Mouse (Mus musculus) stomach, postnatal 0 days (tissue): ENCODE data around the gene Zfp385b. TPM values are rescaled to one million over a fixed set of nuclear protein-coding genes. Genes with fewer than 3 reads are reported as not detected.

Experiments
- ATAC-seq: fragments of 200-750 bp; cut with Nextera tagmentation; 2 replicates; pipeline ENCODE4 v1.8.0; 2017; ENCODE audit not compliant: low FRiP score, low TSS enrichment
- DNase-seq: peaks from one replicate; pipeline ENCODE4 v3.0.0-alpha.2; 2016; ENCODE audit warnings: low spot score
- H3K27ac ChIP-seq: fragments of 300-500 bp; sonication (generic); replicated peaks from 2 replicates; pipeline ENCODE4 v1.5.1; 2014; ENCODE audit warnings: mild to moderate bottlenecking, control low read depth
- H3K27me3 ChIP-seq: fragments of 300-500 bp; sonication (generic); 2 replicates; pipeline ENCODE4 v1.6.1; 2014; ENCODE audit warnings: low read length; ENCODE audit not compliant: control insufficient read depth, insufficient read depth
- H3K36me3 ChIP-seq: fragments of 300-500 bp; sonication (generic); 2 replicates; pipeline ENCODE4 v1.6.1; 2014; ENCODE audit warnings: low read length, mixed read lengths; ENCODE audit not compliant: control insufficient read depth, insufficient read depth
- H3K4me1 ChIP-seq: fragments of 300-500 bp; sonication (generic); replicated peaks from 2 replicates; pipeline ENCODE4 v1.6.1; 2014; ENCODE audit warnings: antibody characterized with exemption; ENCODE audit not compliant: control insufficient read depth, insufficient read depth
- H3K4me2 ChIP-seq: fragments of 300-500 bp; sonication (generic); replicated peaks from 2 replicates; pipeline ENCODE4 v1.6.1; 2014; ENCODE audit warnings: low read depth, mild to moderate bottlenecking, control low read depth, moderate library complexity
- H3K4me3 ChIP-seq: fragments of 300-500 bp; sonication (generic); 2 replicates; pipeline ENCODE4 v1.5.1; 2014; ENCODE audit warnings: low read depth, low read length, control low read depth
- H3K9ac ChIP-seq: fragments of 300-500 bp; sonication (generic); 2 replicates; pipeline ENCODE4 v1.6.1; 2014; ENCODE audit warnings: mild to moderate bottlenecking, low read length, control low read depth, mixed read lengths
- H3K9me3 ChIP-seq: fragments of 300-500 bp; sonication (generic); 2 replicates; pipeline ENCODE4 v1.6.1; 2016; ENCODE audit warnings: low read length; ENCODE audit not compliant: control insufficient read depth
- CTCF ChIP-seq: IDR thresholded peaks from 2 replicates; pipeline ENCODE4 v1.5.1; 2016; ENCODE audit warnings: antibody characterized with exemption, low read depth, mild to moderate bottlenecking, moderate library complexity
- EP300 ChIP-seq: optimal IDR thresholded peaks from 2 replicates; pipeline ENCODE3; 2016; ENCODE audit warnings: antibody characterized with exemption
- WGBS: fragments of 180-500 bp; shearing (Covaris S2); extraction: QIAGEN DNeasy Blood & Tissue Kit; methylation state at CpG from one replicate; pipeline ENCODE4 v1.1.7; 2014; 5-methylcytosine and 5-hydroxymethylcytosine counted together
- polyA plus RNA-seq: library from polyadenylated mRNA; unstranded; fragments of >200 nt; fragmentation: Nextera tagmentation; extraction: Ambion mirVana; gene quantifications from 2 replicates; pipeline ENCODE4 v1.2.1, GENCODE M21; 2015

Gene Zfp385b
- polyA plus RNA-seq, 1 experiment from 2014 or later, result 10.2 TPM

- 89% methylated on average over 8 of the region's 8 CpGs for WGBS
- no peaks in the 10 kb centered on the region for H3K4me1 ChIP-seq
- H3K4me2 ChIP-seq, result no peak overlapping the region
- DNase-seq, result no peak
- H3K9ac ChIP-seq, result no peak overlapping the region
- TF ChIP-seq EP300 (no peak), CTCF (no peak)
- H3K4me3 ChIP-seq, result no peak overlapping the region
- H3K27ac ChIP-seq, result no peak overlapping the region
- H3K9me3 ChIP-seq, result no peaks in the 10 kb centered on the region
- no peaks in the 10 kb centered on the region for H3K27me3 ChIP-seq
- no peak for ATAC-seq
- H3K36me3 ChIP-seq, result no peaks in the 10 kb centered on the region
Observed at GRCm38 (mm10) chr2:77444282-77444681, 375.2 kb downstream of the Zfp385b start.

- whole genome bisulfite sequencing, result 84% methylated on average over 2 of the region's 2 CpGs
- Histone ChIP-seq H3K4me1 (no peaks in the 10 kb centered on the region), H3K36me3 (no peaks in the 10 kb centered on the region), H3K9ac (no peak overlapping the region), H3K4me3 (no peak overlapping the region), H3K27me3 (no peaks in the 10 kb centered on the region), H3K9me3 (no peaks in the 10 kb centered on the region), H3K27ac (no peak overlapping the region), H3K4me2 (no peak overlapping the region)
- ATAC-seq (no peak), DNase-seq (no peak)
- TF ChIP-seq EP300, result no peak
- no peak for TF ChIP-seq CTCF
Observed at GRCm38 (mm10) chr2:77440591-77440990, 378.8 kb downstream of the Zfp385b start.

GRCm38 (mm10) chr2:77436241-77436759 lies 383.1 kb downstream of the Zfp385b start:
- no peak for ATAC-seq
- Histone ChIP-seq H3K27me3 (no peaks in the 10 kb centered on the region), H3K4me3 (no peak overlapping the region), H3K27ac (no peak overlapping the region), H3K9ac (no peak overlapping the region), H3K36me3 (no peaks in the 10 kb centered on the region), H3K4me1 (no peaks in the 10 kb centered on the region), H3K9me3 (no peaks in the 10 kb centered on the region), H3K4me2 (no peak overlapping the region)
- 74% methylated on average over 9 of the region's 9 CpGs for WGBS
- no peak for DNase-seq
- no peak for TF ChIP-seq EP300
- TF ChIP-seq CTCF, result no peak

- Histone ChIP-seq H3K4me3 (no peak overlapping the region), H3K4me2 (no peak overlapping the region), H3K36me3 (no peaks in the 10 kb centered on the region), H3K4me1 (no peaks in the 10 kb centered on the region), H3K9ac (no peak overlapping the region), H3K9me3 (no peaks in the 10 kb centered on the region), H3K27me3 (no peaks in the 10 kb centered on the region), H3K27ac (no peak overlapping the region)
- TF ChIP-seq EP300, result no peak
- no peak for TF ChIP-seq CTCF
- ATAC-seq (no peak), DNase-seq (no peak)
- WGBS, result 61% methylated on average over 10 of the region's 10 CpGs
Observed at GRCm38 (mm10) chr2:77419476-77419875, 400.0 kb downstream of the Zfp385b start.

- ATAC-seq (no peak), DNase-seq (no peak)
- H3K27me3 ChIP-seq, result no peaks in the 10 kb centered on the region
- no peaks in the 10 kb centered on the region for H3K36me3 ChIP-seq
- H3K9ac ChIP-seq, result no peak overlapping the region
- H3K27ac ChIP-seq, result no peak overlapping the region
- H3K4me1 ChIP-seq, result no peaks in the 10 kb centered on the region
- no peak for TF ChIP-seq CTCF
- TF ChIP-seq EP300, result no peak
- no peak overlapping the region for H3K4me3 ChIP-seq
- WGBS, result 63% methylated on average over 5 of the region's 5 CpGs
- no peaks in the 10 kb centered on the region for H3K9me3 ChIP-seq
- H3K4me2 ChIP-seq, result no peak overlapping the region
Observed at GRCm38 (mm10) chr2:77418078-77418477, 401.4 kb downstream of the Zfp385b start.

- no peak overlapping the region for H3K4me3 ChIP-seq
- H3K27ac ChIP-seq, result no peak overlapping the region
- no peaks in the 10 kb centered on the region for H3K27me3 ChIP-seq
- TF ChIP-seq EP300 (no peak), CTCF (no peak)
- no peaks in the 10 kb centered on the region for H3K9me3 ChIP-seq
- 90% methylated on average over 9 of the region's 9 CpGs for WGBS
- no peaks in the 10 kb centered on the region for H3K4me1 ChIP-seq
- no peak overlapping the region for H3K9ac ChIP-seq
- ATAC-seq, result no peak
- no peak for DNase-seq
- no peaks in the 10 kb centered on the region for H3K36me3 ChIP-seq
- H3K4me2 ChIP-seq, result no peak overlapping the region
Observed at GRCm38 (mm10) chr2:77412171-77412570, 407.3 kb downstream of the Zfp385b start.
